Mouse (Mus musculus): ENCODE measurements around the gene Gm5134.

DNA sequence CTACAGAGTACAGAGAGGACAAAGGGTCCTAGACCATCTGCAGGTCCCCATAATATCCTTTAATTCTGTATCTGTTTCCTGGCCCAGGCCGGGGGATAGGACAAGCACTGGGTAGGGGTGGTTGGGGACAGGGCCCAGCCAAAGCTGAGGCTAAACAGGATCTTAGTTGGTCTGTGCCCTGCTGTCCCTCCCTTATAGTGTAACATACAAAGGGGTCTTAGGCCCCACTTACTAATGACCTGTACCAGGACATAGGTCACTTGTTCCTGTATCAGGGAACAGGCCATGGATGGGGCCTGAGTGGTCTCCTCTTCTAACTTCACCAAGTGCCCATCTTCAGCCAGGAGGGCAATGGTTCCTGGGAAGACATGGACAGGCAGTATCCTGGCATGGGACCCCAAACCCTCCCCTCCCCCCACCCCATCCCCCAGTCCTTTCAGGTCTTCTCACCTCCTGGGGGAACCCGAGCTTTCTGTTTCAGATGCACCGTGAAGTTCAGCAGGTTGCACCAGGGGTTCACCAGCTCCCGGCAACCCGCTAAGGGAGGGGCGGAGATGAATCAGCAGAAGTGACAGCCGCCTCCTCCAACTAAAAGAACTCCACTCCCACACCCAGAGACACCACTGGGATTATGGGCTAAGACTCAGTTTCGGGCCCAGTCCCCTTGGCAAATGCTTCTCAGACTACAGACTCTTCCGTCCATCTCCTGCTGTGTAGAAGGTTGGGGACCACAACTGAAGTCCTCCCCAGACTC, 14.7 kb upstream of the Gm5134 start:
- TF ChIP-seq POLR2A (IDR thresholded peaks at IDR 0.05; ENCODE audit: low read depth, low read length) = no peak
- TF ChIP-seq CTCF (IDR thresholded peaks at IDR 0.05; ENCODE audit: extremely low read depth, insufficient read length, insufficient replicate concordance, low read depth, low read length) = no peak

Data from small intestine, adult 2 months (tissue).